Mouse (Mus musculus) neural tube, embryonic 14.5 days (tissue): Measurements from ENCODE around the gene Rdh13. TPM values are rescaled to one million over a fixed set of nuclear protein-coding genes. Genes with fewer than 3 reads are reported as not detected.
"Not testable (repeated sequence)": the region's sequence is repeated elsewhere in the genome, so short reads cannot be mapped to it uniquely, and the experiment has no call there.

Experiments
- ATAC-seq: fragments of 200-750 bp; cut with Nextera tagmentation; 2 replicates; pipeline ENCODE4 v1.8.0; 2017; ENCODE audit warnings: low read depth, mild to moderate bottlenecking, moderate TSS enrichment, moderate library complexity
- H3K27ac ChIP-seq: fragments of 300-500 bp; sonication (generic); 2 replicates; pipeline ENCODE4 v1.5.1; 2014; ENCODE audit warnings: low read depth, mild to moderate bottlenecking, control low read depth, low read length, moderate library complexity, mixed read lengths
- H3K27me3 ChIP-seq: fragments of 300-500 bp; sonication (generic); 2 replicates; pipeline ENCODE4 v1.6.1; 2014; ENCODE audit warnings: low read length; ENCODE audit not compliant: control insufficient read depth, insufficient read depth
- H3K36me3 ChIP-seq: fragments of 300-500 bp; sonication (generic); 2 replicates; pipeline ENCODE4 v1.6.1; 2014; ENCODE audit warnings: low read length, mixed read lengths; ENCODE audit not compliant: control insufficient read depth, insufficient read depth
- H3K4me1 ChIP-seq: fragments of 300-500 bp; sonication (generic); 2 replicates; pipeline ENCODE4 v1.6.1; 2014; ENCODE audit warnings: low read length; ENCODE audit not compliant: control insufficient read depth, insufficient read depth
- H3K4me2 ChIP-seq: fragments of 300-500 bp; sonication (generic); 2 replicates; pipeline ENCODE4 v1.6.1; 2014; ENCODE audit warnings: mild to moderate bottlenecking, low read depth, low read length, control low read depth
- H3K4me3 ChIP-seq: fragments of 300-500 bp; sonication (generic); 2 replicates; pipeline ENCODE4 v1.5.1; 2014; ENCODE audit warnings: low read depth, low read length, control low read depth, mixed read lengths
- H3K9ac ChIP-seq: fragments of 300-500 bp; sonication (generic); replicated peaks from 2 replicates; pipeline ENCODE4 v1.6.1; 2014; ENCODE audit warnings: low read depth, mild to moderate bottlenecking, control low read depth, low read length, mixed read lengths
- H3K9me3 ChIP-seq: fragments of 300-500 bp; sonication (generic); 2 replicates; pipeline ENCODE4 v1.6.1; 2016; ENCODE audit warnings: low read length; ENCODE audit not compliant: control insufficient read depth
- WGBS: fragments of 180-500 bp; shearing (Covaris S2); extraction: QIAGEN DNeasy Blood & Tissue Kit; methylation state at CpG from one replicate; pipeline ENCODE4 v1.1.7; 2014; 5-methylcytosine and 5-hydroxymethylcytosine counted together
- microRNA-seq: library from miRNA; unstranded; fragments of <30 nt; microRNA quantifications from one replicate; pipeline ENCODE4, GENCODE M21; 2016
- polyA plus RNA-seq: library from polyadenylated mRNA; unstranded; fragments of >200 nt; fragmentation: Nextera tagmentation; extraction: Ambion mirVana; gene quantifications from 2 replicates; pipeline ENCODE4 v1.2.1, GENCODE M21; 2014

Rdh13 gene
- polyA plus RNA-seq, 1 experiment from 2014 or later, result 43.7 TPM

DNA sequence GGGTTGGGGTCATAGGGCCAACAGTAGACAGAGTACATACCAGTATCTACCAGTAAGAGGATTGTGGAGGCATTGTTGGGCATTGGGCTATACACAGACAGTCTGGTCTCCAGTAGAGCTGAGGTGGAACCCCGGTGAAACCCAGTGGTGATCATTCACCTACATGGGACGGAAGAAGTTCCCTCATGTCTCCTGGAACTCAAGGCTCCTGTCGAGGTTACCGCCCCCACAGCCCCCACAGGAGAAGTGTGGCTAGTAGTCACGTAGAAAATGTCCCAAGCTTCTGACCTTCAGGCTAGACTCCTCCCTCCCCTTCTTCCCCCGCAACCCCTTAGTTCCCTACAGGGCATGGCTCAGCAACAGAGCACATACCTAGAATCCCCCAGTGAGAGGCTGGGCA, 25.8 kb downstream of the Rdh13 start:
- H3K4me2 ChIP-seq, result no peak overlapping the region

DNA sequence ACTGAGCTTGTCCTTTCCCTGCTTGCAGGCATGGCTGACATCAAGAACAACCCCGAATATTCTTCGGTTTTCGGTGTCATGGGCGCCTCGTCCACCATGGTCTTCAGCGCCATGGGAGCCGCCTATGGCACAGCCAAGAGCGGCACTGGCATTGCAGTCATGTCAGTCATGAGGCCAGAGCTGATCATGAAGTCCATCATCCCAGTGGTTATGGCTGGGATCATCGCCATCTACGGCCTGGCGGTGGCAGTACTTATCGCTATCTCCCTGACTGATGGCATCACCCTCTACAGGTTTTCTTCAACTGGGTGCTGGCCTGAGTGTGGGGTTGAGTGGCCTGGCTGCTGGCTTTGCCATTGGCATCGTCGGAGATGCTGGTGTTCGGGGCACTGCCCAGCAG, 33.0 kb downstream of the Rdh13 start:
- not testable (repeated sequence) for H3K9me3 ChIP-seq, H3K36me3 ChIP-seq, H3K27me3 ChIP-seq, H3K4me2 ChIP-seq, H3K4me3 ChIP-seq, H3K27ac ChIP-seq, ATAC-seq, H3K9ac ChIP-seq, H3K4me1 ChIP-seq
- 97% methylated on average over 15 of the region's 15 CpGs for WGBS

More for the DNA sequence above, 25.8 kb downstream of the Rdh13 start:
- ATAC-seq, result no peak
- H3K9ac ChIP-seq, result no peak overlapping the region
- no peaks in the 10 kb centered on the region for H3K9me3 ChIP-seq
- H3K4me3 ChIP-seq, result no peak overlapping the region
- H3K27ac ChIP-seq, result no peak overlapping the region
- WGBS, result 86% methylated on average over 6 of the region's 6 CpGs
- H3K27me3 ChIP-seq, result no peaks in the 10 kb centered on the region
- no peaks in the 10 kb centered on the region for H3K4me1 ChIP-seq
- H3K36me3 ChIP-seq, result no peaks in the 10 kb centered on the region

DNA sequence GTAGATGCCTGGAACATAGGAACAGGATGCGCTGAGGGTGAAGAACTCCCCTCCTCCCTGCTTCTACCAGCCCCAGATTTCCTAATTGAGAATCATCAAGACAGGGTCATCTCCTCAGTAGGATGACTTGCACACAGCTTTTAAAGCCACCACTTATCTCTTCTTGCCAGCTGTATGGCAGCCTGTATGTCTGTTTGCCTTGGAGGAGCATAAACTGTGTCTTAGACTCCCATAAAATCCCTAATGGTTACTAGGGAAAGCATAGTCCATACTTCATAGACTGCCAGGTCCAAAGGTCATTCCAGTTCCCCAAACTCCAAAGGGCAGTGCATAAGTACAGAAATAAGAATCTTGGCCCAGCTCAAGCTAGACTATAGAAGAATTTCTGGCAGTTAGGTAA, 47.7 kb downstream of the Rdh13 start, which contains the start of gene Gp6:
Gene Gp6, minus strand, starts transcription at position 15 of the 400 bp plus-strand sequence.
- Histone ChIP-seq H3K4me2 (no peak within 1 kb of the TSS), H3K27ac (no peak within 1 kb of the TSS), H3K4me1 (no peaks in the 10 kb centered on the region), H3K27me3 (no peaks in the 10 kb centered on the region), H3K9ac (no peak within 1 kb of the TSS), H3K36me3 (no peaks in the 10 kb centered on the region), H3K9me3 (no peaks in the 10 kb centered on the region), H3K4me3 (no peak within 1 kb of the TSS)
- WGBS, result 94% methylated on average over 1 of the region's 1 CpGs
- ATAC-seq, result no peak

Small RNAs within 50 kb of the gene (microRNA-seq; reads per million reads assigned to microRNA genes)
- not detected for gene Gm24605
- gene Gm24752, result not detected
- not detected for gene Gm25349

Other genes starting within 250 kb of the Rdh13 start
- gene Lilra5, start 207.9 kb downstream of the Rdh13 start, polyA plus RNA-seq, result not detected in 2 replicates
- gene Ncr1, start 107.9 kb downstream of the Rdh13 start, polyA plus RNA-seq, result not detected in 2 replicates
- not detected in 2 replicates for gene Gp6, start 47.9 kb downstream of the Rdh13 start, polyA plus RNA-seq
- 5.9 and 6.9 TPM in 2 replicates for gene Eps8l1, start 15.0 kb upstream of the Rdh13 start, polyA plus RNA-seq
- gene Ppp1r12c, start 56.0 kb upstream of the Rdh13 start, polyA plus RNA-seq, result 48.6 and 52.4 TPM in 2 replicates
- 2.8 and 4.9 TPM in 2 replicates for gene Tnnt1, start 70.7 kb upstream of the Rdh13 start, polyA plus RNA-seq
- 0.84 and 2.0 TPM in 2 replicates for gene Tnni3, start 78.6 kb upstream of the Rdh13 start, polyA plus RNA-seq
- gene Dnaaf3, start 86.8 kb upstream of the Rdh13 start, polyA plus RNA-seq, result 0.66 and 0.91 TPM in 2 replicates
- gene Syt5, start 101.9 kb upstream of the Rdh13 start, polyA plus RNA-seq, result 71.5 and 79.9 TPM in 2 replicates
- gene Ptprh, start 158.4 kb upstream of the Rdh13 start, polyA plus RNA-seq, result 0.20 and 0.22 TPM in 2 replicates
- 3.3 and 3.4 TPM in 2 replicates for gene Tmem86b, start 185.8 kb upstream of the Rdh13 start, polyA plus RNA-seq
- 6.1 and 10.9 TPM in 2 replicates for gene Ppp6r1, start 213.4 kb upstream of the Rdh13 start, polyA plus RNA-seq
- gene Hspbp1, start 239.4 kb upstream of the Rdh13 start, polyA plus RNA-seq, result 141 and 143 TPM in 2 replicates
- gene Brsk1, start 245.0 kb upstream of the Rdh13 start, polyA plus RNA-seq, result 10.1 and 12.9 TPM in 2 replicates